Mouse (Mus musculus) cerebellum, adult 2 months (tissue): Measurements from ENCODE around the gene Rprd1b.

Experiments
- CTCF ChIP-seq: fragments of 200-500 bp; IDR thresholded peaks from 2 replicates; pipeline ENCODE4 v1.5.1; 2011; ENCODE audit warnings: low read depth, mild to moderate bottlenecking, control low read depth, low read length, moderate library complexity, borderline replicate concordance; ENCODE audit not compliant: insufficient read depth
- POLR2A ChIP-seq: fragments of 200-500 bp; IDR thresholded peaks from 2 replicates; pipeline ENCODE4 v1.6.1; 2011; ENCODE audit warnings: low read length, control low read depth, borderline replicate concordance; ENCODE audit not compliant: insufficient read depth

DNA sequence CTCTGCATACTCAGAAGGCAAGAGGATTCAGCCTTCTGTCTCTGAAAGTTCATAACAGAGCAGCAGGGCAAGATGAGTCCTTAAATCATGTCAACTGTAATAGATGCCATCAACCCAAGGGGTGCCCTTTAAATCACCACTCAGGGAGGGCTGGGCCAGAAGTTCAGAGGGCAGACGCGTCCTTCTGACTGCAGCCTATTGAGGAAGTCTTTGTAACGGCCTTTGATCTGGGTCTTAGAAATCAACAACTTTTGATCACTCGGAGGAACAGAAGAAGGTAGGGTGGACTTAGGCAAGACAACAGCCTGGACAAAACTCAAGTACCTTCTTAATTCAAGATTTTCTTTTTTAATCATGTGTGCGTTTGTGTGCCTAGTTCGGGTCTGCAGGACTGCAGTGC lies 76.7 kb downstream of the Rprd1b start:
- TF ChIP-seq CTCF (no peak), POLR2A (no peak)
